Mouse (Mus musculus) urinary bladder, postnatal 25 days (tissue): ENCODE data around the gene Tbc1d22b.
"Not testable (repeated sequence)": the region's sequence is repeated elsewhere in the genome, so short reads cannot be mapped to it uniquely, and the experiment has no call there.

Experiments used
- DNase-seq: peaks from one replicate; pipeline ENCODE4 v3.0.0; 2022; ENCODE audit warnings: low spot score

The Tbc1d22b gene

GRCm38 (mm10) chr17:29549543-29550428, at the start of gene Tbc1d22b, which contains the start of gene Gm17657:
Tbc1d22b (plus strand) TSS chr17:29549785.
Gm17657 (minus strand) TSS chr17:29549638.
- DNase-seq = peak; percentile 88

GRCm38 (mm10) chr17:29500243-29500740, 49.3 kb upstream of the Tbc1d22b start:
- no peak for DNase-seq

- no peak for DNase-seq
These were observed 48.6 kb upstream of the Tbc1d22b start for GRCm38 (mm10) chr17:29500802-29501469.

GRCm38 (mm10) chr17:29502005-29502668, 47.4 kb upstream of the Tbc1d22b start:
- no peak for DNase-seq

- DNase-seq = no peak
These were observed 46.6 kb upstream of the Tbc1d22b start for GRCm38 (mm10) chr17:29502669-29503665.

- no peak for DNase-seq
These were observed 45.9 kb upstream of the Tbc1d22b start for GRCm38 (mm10) chr17:29503700-29504099.

GRCm38 (mm10) chr17:29508927-29509608, 40.5 kb upstream of the Tbc1d22b start:
- no peak for DNase-seq

- no peak for DNase-seq
These were observed 38.9 kb upstream of the Tbc1d22b start for GRCm38 (mm10) chr17:29510691-29511090.

GRCm38 (mm10) chr17:29513044-29513730, 36.4 kb upstream of the Tbc1d22b start:
- peak; percentile 41 for DNase-seq

GRCm38 (mm10) chr17:29514435-29514834, 35.1 kb upstream of the Tbc1d22b start:
- peak; percentile 70 for DNase-seq

GRCm38 (mm10) chr17:29518665-29519064, 30.9 kb upstream of the Tbc1d22b start:
- DNase-seq = not testable (repeated sequence)

GRCm38 (mm10) chr17:29519731-29520130, 29.9 kb upstream of the Tbc1d22b start:
- DNase-seq = no peak

GRCm38 (mm10) chr17:29525613-29526012, 24.0 kb upstream of the Tbc1d22b start:
- no peak for DNase-seq

GRCm38 (mm10) chr17:29528568-29529187, 20.9 kb upstream of the Tbc1d22b start:
- no peak for DNase-seq

GRCm38 (mm10) chr17:29530508-29530907, 19.1 kb upstream of the Tbc1d22b start:
- DNase-seq = no peak

GRCm38 (mm10) chr17:29531278-29531677, 18.3 kb upstream of the Tbc1d22b start:
- no peak for DNase-seq

- DNase-seq = no peak
These were observed 17.7 kb upstream of the Tbc1d22b start for GRCm38 (mm10) chr17:29531757-29532384.

- no peak for DNase-seq
These were observed 15.7 kb upstream of the Tbc1d22b start for GRCm38 (mm10) chr17:29533866-29534265.

GRCm38 (mm10) chr17:29540426-29540825, 9.2 kb upstream of the Tbc1d22b start:
- DNase-seq = no peak
